Mouse (Mus musculus) lung, postnatal 0 days (tissue): ENCODE data around the gene Cyp2d11.

Experiments used
- CTCF ChIP-seq: IDR thresholded peaks from 2 replicates; pipeline ENCODE4 v1.5.1; 2016; ENCODE audit warnings: antibody characterized with exemption, mild to moderate bottlenecking
- EP300 ChIP-seq: IDR thresholded peaks from 2 replicates; pipeline ENCODE4 v1.6.1; 2016; ENCODE audit warnings: antibody characterized with exemption, mild to moderate bottlenecking, control low read depth

GRCm38 (mm10) chr15:82358431-82359260 is 35.2 kb downstream of the Cyp2d11 start:
- TF ChIP-seq CTCF: no peak
- TF ChIP-seq EP300: no peak
